Mouse (Mus musculus): Measurements from ENCODE around the gene Lipm.

Lipm gene

GRCm38 (mm10) chr19:34100633-34101032, at the start of gene Lipm:
Lipm (plus strand) TSS chr19:34100933.
- no peak for DNase-seq (ENCODE audit: low read depth, low spot score)

- no peak for DNase-seq (ENCODE audit: low read depth, low spot score)
Observed at GRCm38 (mm10) chr19:34051502-34051901, 49.2 kb upstream of the Lipm start.

DNA sequence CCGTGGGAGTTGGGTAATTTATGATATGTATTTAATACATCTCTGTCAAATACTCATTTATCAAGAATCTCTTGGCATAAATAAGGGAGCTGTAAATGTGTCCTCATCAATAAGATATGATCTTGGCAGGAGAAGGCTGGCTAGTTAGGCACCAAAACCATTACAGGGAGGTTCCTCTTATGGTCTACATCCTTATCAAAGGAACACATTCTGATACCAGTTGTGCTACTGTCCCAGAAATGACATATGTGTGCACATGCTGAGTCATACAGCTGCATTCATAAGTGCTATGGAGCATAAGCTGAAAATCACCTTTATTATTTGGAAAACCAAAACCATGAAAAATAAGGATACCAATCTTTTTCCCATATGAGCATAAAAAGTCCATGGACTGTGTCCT, 37.2 kb upstream of the Lipm start:
- DNase-seq (ENCODE audit: low read depth, low spot score) = no peak

GRCm38 (mm10) chr19:34064059-34064458, 36.7 kb upstream of the Lipm start:
- no peak for DNase-seq (ENCODE audit: low read depth, low spot score)

GRCm38 (mm10) chr19:34066779-34067472, 33.8 kb upstream of the Lipm start, which contains the start of gene Lipn:
Lipn (plus strand) TSS chr19:34067358.
- no peak for DNase-seq (ENCODE audit: low read depth, low spot score)

GRCm38 (mm10) chr19:34074239-34074638, 26.5 kb upstream of the Lipm start:
- DNase-seq (ENCODE audit: low read depth, low spot score) = no peak

GRCm38 (mm10) chr19:34078130-34078529, 22.6 kb upstream of the Lipm start:
- DNase-seq (ENCODE audit: low read depth, low spot score) = peak; percentile 2

- no peak for DNase-seq (ENCODE audit: low read depth, low spot score)
Observed at GRCm38 (mm10) chr19:34089011-34089680, 11.6 kb upstream of the Lipm start.

DNA sequence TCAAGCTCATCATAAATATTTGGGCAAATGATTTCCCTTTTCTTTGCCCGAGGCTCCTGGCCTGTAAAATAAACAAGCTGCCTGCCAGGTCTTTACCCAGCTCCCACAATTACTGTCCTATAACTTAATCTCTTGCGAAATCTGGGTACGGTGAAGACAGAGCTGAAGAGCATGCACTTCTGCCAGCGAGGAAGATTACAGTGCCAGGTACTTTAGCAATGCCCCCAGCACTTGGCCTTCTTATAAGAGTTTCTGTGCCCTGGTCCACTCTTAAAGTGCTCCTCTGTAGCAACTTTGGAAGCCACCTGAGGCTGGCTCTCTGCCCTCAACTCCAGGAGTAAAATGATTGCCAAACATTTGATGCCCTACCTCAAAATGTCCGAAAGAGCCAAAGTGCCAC, 5.4 kb upstream of the Lipm start:
- no peak for DNase-seq (ENCODE audit: low read depth, low spot score)

DNA sequence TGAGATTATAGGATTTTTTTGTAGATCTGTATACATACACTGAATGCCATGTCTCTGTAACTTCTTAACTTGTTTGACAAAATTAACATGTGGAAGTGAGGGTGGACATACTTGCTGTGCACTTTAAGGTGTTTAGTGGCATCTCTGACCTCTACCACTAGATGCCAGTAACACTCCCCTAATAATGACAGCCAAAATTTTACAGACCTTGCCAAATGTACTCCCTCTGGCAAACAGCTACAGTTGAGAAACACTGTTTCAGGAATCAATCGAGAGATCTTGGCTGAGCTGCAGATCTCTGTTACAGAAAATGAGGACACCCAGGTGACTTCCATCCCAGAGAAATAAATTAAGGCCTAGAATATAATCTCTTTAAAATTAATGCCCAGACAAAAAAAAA, 4.5 kb upstream of the Lipm start:
- DNase-seq (ENCODE audit: low read depth, low spot score) = no peak

DNA sequence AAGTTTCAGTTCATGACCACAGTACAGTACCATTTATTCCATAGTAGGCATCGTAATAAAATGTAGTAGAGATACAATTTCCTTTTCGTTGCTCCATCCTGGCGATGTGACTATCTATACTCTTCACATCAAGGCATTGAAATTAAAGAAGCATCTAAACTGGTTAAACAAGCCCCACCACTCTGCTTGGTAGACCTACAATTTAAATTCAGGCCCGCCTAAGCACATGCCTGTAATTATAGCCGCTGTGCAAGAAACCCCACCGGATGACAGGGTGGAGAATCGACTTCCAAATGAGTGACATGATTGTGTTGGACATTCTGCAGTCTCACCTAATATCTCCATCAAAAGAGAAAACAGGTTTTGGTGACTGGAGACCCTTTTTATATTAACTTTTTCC, 1.2 kb downstream of the Lipm start:
- DNase-seq (ENCODE audit: low read depth, low spot score) = no peak

GRCm38 (mm10) chr19:34104841-34105240, 4.1 kb downstream of the Lipm start:
- no peak for DNase-seq (ENCODE audit: low read depth, low spot score)

DNA sequence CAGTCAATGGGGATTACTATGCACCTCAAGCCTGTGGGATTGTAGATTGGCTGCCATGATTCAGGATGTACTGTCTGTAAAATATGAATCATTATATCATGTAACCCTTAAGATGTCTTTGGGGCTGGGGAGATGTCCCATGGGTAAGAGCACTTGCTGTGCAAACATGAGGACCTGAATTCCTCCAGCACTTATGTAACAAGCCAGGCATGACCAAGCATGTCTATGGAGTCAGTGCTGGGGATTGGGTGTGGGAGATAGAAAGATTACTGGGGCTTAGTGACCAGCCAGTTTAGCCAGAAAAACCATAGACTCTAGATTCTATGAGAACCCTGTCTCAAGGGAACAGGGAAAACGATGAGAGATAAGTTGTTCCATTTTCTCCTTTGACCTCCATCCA, 18.4 kb downstream of the Lipm start:
- DNase-seq (ENCODE audit: low read depth, low spot score) = no peak

GRCm38 (mm10) chr19:34119653-34120052, 18.9 kb downstream of the Lipm start:
- no peak for DNase-seq (ENCODE audit: low read depth, low spot score)

- DNase-seq (ENCODE audit: low read depth, low spot score) = no peak
Observed at GRCm38 (mm10) chr19:34120107-34120731, 19.5 kb downstream of the Lipm start.

DNA sequence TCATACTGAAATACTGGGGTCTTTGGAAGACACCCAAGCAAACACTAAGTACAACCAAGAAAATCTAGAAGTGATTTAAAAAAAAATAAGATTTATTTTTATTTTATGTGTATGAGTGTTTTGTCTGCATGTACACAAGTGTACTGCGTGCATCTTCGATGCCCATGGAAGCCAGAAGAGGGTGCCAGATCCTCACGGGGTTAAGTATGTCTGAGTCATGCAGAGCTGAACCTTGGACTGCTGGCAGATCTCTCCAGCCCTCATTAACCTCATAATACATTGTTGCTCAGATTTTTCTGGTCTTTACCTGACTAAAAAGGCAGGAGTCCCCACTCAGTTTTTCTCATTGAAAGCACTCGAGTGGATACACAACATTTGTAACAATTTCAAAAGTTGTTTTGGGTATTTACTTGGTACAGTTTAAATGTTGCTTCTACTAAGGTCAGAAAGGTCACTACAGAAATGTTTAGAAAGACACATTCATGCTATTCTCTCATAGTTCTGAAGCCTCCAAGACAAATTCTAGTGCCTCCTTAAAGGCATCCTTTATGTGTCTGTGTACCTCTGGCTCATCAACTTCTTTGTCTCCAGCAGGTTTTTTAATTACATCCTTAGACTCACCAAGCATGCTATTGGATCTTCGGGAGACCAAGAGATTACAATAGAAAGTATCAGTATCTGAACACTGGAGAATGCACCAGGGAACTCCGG, 38.1 kb downstream of the Lipm start:
- no peak for DNase-seq (ENCODE audit: low read depth, low spot score)

DNA sequence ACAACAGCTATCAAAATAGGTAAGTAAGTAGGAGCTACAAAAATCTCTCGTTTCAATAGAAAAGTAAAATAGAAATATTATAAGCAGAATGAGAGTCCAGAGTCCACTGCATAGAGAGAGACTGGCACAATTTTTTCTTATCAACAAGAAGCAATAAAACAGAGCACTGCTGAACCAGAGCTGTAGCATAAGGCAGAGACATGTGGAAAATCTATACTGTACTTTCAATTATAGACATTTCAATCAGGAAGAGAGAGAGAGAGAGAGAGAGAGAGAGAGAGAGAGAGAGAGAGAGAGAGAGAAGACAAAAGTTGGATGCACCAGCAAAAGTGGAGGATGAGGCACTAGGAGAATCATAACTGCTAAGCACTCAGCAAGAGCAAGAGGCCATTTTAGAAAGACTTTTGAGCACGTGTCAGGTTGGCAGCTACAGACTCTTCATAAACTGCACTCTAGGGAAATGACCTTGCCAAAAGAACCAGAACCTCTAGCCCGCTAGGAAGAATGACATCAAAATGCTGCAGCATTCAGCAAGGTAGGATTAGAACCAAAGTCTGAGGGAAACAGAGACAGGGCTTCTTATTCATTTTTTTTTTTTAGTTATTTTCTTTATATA, 38.8 kb downstream of the Lipm start:
- DNase-seq (ENCODE audit: low read depth, low spot score) = no peak

GRCm38 (mm10) chr19:34148421-34148820, 47.7 kb downstream of the Lipm start:
- DNase-seq (ENCODE audit: low read depth, low spot score) = no peak

DNA sequence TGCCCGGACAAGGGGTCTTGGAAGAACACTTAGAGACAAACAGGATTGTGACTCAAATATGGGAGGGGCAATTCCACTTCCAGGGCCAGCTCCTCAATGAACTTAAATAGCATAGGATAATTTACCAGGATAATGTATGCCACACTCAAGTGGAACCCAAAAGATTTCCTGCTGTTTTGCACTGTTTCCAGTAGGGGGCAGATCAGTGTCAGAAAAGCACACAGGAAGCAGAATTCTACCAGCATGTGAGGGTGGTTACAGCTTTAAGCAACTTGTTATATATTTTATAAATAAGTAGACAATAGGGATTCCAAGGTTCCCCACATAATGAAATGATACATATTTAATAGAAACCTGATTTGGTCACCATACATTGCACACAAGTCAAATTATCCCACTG, 51.2 kb downstream of the Lipm start:
- DNase-seq (ENCODE audit: low read depth, low spot score) = peak; percentile 10

GRCm38 (mm10) chr19:34153263-34154144, 52.8 kb downstream of the Lipm start:
- no peak for DNase-seq (ENCODE audit: low read depth, low spot score)

- no peak for DNase-seq (ENCODE audit: low read depth, low spot score)
Observed at GRCm38 (mm10) chr19:34162693-34163092, 62.0 kb downstream of the Lipm start.
